Mouse (Mus musculus): Measurements from ENCODE around the gene Hacd4. TPM values are rescaled to one million over a fixed set of nuclear protein-coding genes. Genes with fewer than 3 reads are reported as not detected.

The Hacd4 gene
- polyA plus RNA-seq, 3 experiments from 2014 or later = 0.15 to 0.31 (median 0.21) TPM

Other genes starting within 250 kb of the Hacd4 start
- gene Ifnb1, start 83.8 kb upstream of the Hacd4 start, polyA plus RNA-seq (2017; shearing (Covaris generic)) = not detected
- gene Ifna15, start 119.3 kb upstream of the Hacd4 start, polyA plus RNA-seq (2017; shearing (Covaris generic)) = not detected
- gene Ifna14, start 132.9 kb upstream of the Hacd4 start, polyA plus RNA-seq (2017; shearing (Covaris generic)) = not detected
- not detected for gene Ifna9, start 153.5 kb upstream of the Hacd4 start, polyA plus RNA-seq (2017; shearing (Covaris generic))
- gene Ifna12, start 164.4 kb upstream of the Hacd4 start, polyA plus RNA-seq (2017; shearing (Covaris generic)) = not detected
- gene C87499, start 195.5 kb upstream of the Hacd4 start, polyA plus RNA-seq (2017; shearing (Covaris generic)) = not detected
- not detected for gene Ifna13, start 205.5 kb upstream of the Hacd4 start, polyA plus RNA-seq (2017; shearing (Covaris generic))
- gene Ifna16, start 238.0 kb upstream of the Hacd4 start, polyA plus RNA-seq (2017; shearing (Covaris generic)) = not detected
- gene Ifna2, start 245.0 kb upstream of the Hacd4 start, polyA plus RNA-seq (2017; shearing (Covaris generic)) = not detected